Mouse (Mus musculus): Measurements from ENCODE around the gene Txn2. TPM values are rescaled to one million over a fixed set of nuclear protein-coding genes. Genes with fewer than 3 reads are reported as not detected.

Txn2 gene
- polyA plus RNA-seq, 1 experiment from 2014 or later: 291 TPM

- Histone ChIP-seq H3K27me3 (ENCODE audit: low read depth, poor library complexity, severe bottlenecking) (peaks cover 43% of the 10 kb centered on the region), H3K4me3 (peak overlapping the region; percentile 66), H3K36me3 (peaks cover 43% of the 10 kb centered on the region), H3K27ac (replicated peaks) (peak overlapping the region; percentile 80), H3K9me3 (replicated peaks) (no peaks in the 10 kb centered on the region), H3K4me1 (peaks cover 29% of the 10 kb centered on the region)
- 11% methylated on average over 52 of the region's 52 CpGs for WGBS
- DNase-seq (ENCODE audit: low spot score): peak; percentile 36
Measured at GRCm38 (mm10) chr15:77955440-77956403, 26.9 kb upstream of the Txn2 start.

GRCm38 (mm10) chr15:77954362-77954761 is 25.6 kb upstream of the Txn2 start:
- no peak overlapping the region for H3K4me3 ChIP-seq
- WGBS: 94% methylated on average over 2 of the region's 2 CpGs
- H3K9me3 ChIP-seq (replicated peaks): no peaks in the 10 kb centered on the region
- peaks cover 43% of the 10 kb centered on the region for H3K27me3 ChIP-seq (ENCODE audit: low read depth, poor library complexity, severe bottlenecking)
- no peak for DNase-seq (ENCODE audit: low spot score)
- no peak overlapping the region for H3K27ac ChIP-seq (replicated peaks)
- peaks cover 29% of the 10 kb centered on the region for H3K36me3 ChIP-seq
- peaks cover 29% of the 10 kb centered on the region for H3K4me1 ChIP-seq

- H3K36me3 ChIP-seq: peaks cover 26% of the 10 kb centered on the region
- H3K4me1 ChIP-seq: peaks cover 29% of the 10 kb centered on the region
- H3K9me3 ChIP-seq (replicated peaks): no peaks in the 10 kb centered on the region
- H3K27ac ChIP-seq (replicated peaks): no peak overlapping the region
- H3K27me3 ChIP-seq (ENCODE audit: low read depth, poor library complexity, severe bottlenecking): peaks cover 38% of the 10 kb centered on the region
- 89% methylated on average over 3 of the region's 3 CpGs for WGBS
- no peak for DNase-seq (ENCODE audit: low spot score)
- no peak overlapping the region for H3K4me3 ChIP-seq
Measured at GRCm38 (mm10) chr15:77952921-77953320, 24.1 kb upstream of the Txn2 start.

- no peak for DNase-seq (ENCODE audit: low spot score)
- WGBS: 93% methylated on average over 7 of the region's 7 CpGs
- H3K27me3 ChIP-seq (ENCODE audit: low read depth, poor library complexity, severe bottlenecking): peaks cover 6% of the 10 kb centered on the region; the same call in 1 of the 2 replicates
- H3K27ac ChIP-seq (replicated peaks): no peak overlapping the region
- peaks cover 57% of the 10 kb centered on the region for H3K36me3 ChIP-seq
- H3K4me3 ChIP-seq: no peak overlapping the region
- H3K9me3 ChIP-seq (replicated peaks): no peaks in the 10 kb centered on the region
- H3K4me1 ChIP-seq: peaks cover 3% of the 10 kb centered on the region; the same call in 1 of the 2 replicates
Measured at GRCm38 (mm10) chr15:77949061-77949460, 20.3 kb upstream of the Txn2 start.

GRCm38 (mm10) chr15:77945711-77946110 is 16.9 kb upstream of the Txn2 start:
- Histone ChIP-seq H3K4me3 (no peak overlapping the region), H3K9me3 (replicated peaks) (no peaks in the 10 kb centered on the region), H3K27me3 (ENCODE audit: low read depth, poor library complexity, severe bottlenecking) (no peaks in the 10 kb centered on the region), H3K4me1 (no peaks in the 10 kb centered on the region), H3K27ac (replicated peaks) (no peak overlapping the region), H3K36me3 (peaks cover 66% of the 10 kb centered on the region)
- no peak for DNase-seq (ENCODE audit: low spot score)
- WGBS: 87% methylated on average over 4 of the region's 4 CpGs

GRCm38 (mm10) chr15:77941563-77941962 is 12.8 kb upstream of the Txn2 start:
- H3K9me3 ChIP-seq (replicated peaks): no peaks in the 10 kb centered on the region
- no peak for DNase-seq (ENCODE audit: low spot score)
- H3K27ac ChIP-seq (replicated peaks): no peak overlapping the region
- WGBS: 84% methylated on average over 3 of the region's 3 CpGs
- H3K27me3 ChIP-seq (ENCODE audit: low read depth, poor library complexity, severe bottlenecking): no peaks in the 10 kb centered on the region
- H3K36me3 ChIP-seq: peaks cover 42% of the 10 kb centered on the region
- H3K4me1 ChIP-seq: no peaks in the 10 kb centered on the region
- H3K4me3 ChIP-seq: no peak overlapping the region

- Histone ChIP-seq H3K9me3 (replicated peaks) (no peaks in the 10 kb centered on the region), H3K4me3 (no peak overlapping the region), H3K36me3 (peaks cover 19% of the 10 kb centered on the region), H3K27me3 (ENCODE audit: low read depth, poor library complexity, severe bottlenecking) (peaks cover 11% of the 10 kb centered on the region; the same call in 1 of the 2 replicates), H3K4me1 (peaks cover 8% of the 10 kb centered on the region), H3K27ac (replicated peaks) (no peak overlapping the region)
- WGBS: 81% methylated on average over 5 of the region's 5 CpGs
- no peak for DNase-seq (ENCODE audit: low spot score)
Measured at GRCm38 (mm10) chr15:77938516-77938915, 9.7 kb upstream of the Txn2 start.

- Histone ChIP-seq H3K27me3 (ENCODE audit: low read depth, poor library complexity, severe bottlenecking) (peaks cover 11% of the 10 kb centered on the region; the same call in 1 of the 2 replicates), H3K4me1 (peaks cover 8% of the 10 kb centered on the region), H3K4me3 (no peak overlapping the region), H3K9me3 (replicated peaks) (no peaks in the 10 kb centered on the region), H3K27ac (replicated peaks) (no peak overlapping the region), H3K36me3 (no peaks in the 10 kb centered on the region)
- 84% methylated on average over 14 of the region's 14 CpGs for WGBS
- DNase-seq (ENCODE audit: low spot score): no peak
Measured at GRCm38 (mm10) chr15:77935673-77936375, 7.0 kb upstream of the Txn2 start.

GRCm38 (mm10) chr15:77934968-77935367 is 6.2 kb upstream of the Txn2 start:
- H3K9me3 ChIP-seq (replicated peaks): no peaks in the 10 kb centered on the region
- no peak overlapping the region for H3K4me3 ChIP-seq
- 75% methylated on average over 5 of the region's 5 CpGs for WGBS
- no peaks in the 10 kb centered on the region for H3K36me3 ChIP-seq
- no peak for DNase-seq (ENCODE audit: low spot score)
- peaks cover 11% of the 10 kb centered on the region for H3K4me1 ChIP-seq
- H3K27me3 ChIP-seq (ENCODE audit: low read depth, poor library complexity, severe bottlenecking): peaks cover 11% of the 10 kb centered on the region; the same call in 1 of the 2 replicates
- H3K27ac ChIP-seq (replicated peaks): no peak overlapping the region

GRCm38 (mm10) chr15:77934326-77934725 is 5.5 kb upstream of the Txn2 start:
- Histone ChIP-seq H3K9me3 (replicated peaks) (no peaks in the 10 kb centered on the region), H3K4me3 (no peak overlapping the region), H3K36me3 (no peaks in the 10 kb centered on the region), H3K4me1 (peaks cover 17% of the 10 kb centered on the region), H3K27ac (replicated peaks) (no peak overlapping the region), H3K27me3 (ENCODE audit: low read depth, poor library complexity, severe bottlenecking) (peaks cover 11% of the 10 kb centered on the region; the same call in 1 of the 2 replicates)
- 76% methylated on average over 11 of the region's 11 CpGs for WGBS
- no peak for DNase-seq (ENCODE audit: low spot score)

GRCm38 (mm10) chr15:77933770-77934169 is 5.0 kb upstream of the Txn2 start:
- Histone ChIP-seq H3K4me1 (peaks cover 19% of the 10 kb centered on the region), H3K4me3 (peak overlapping the region; percentile 31), H3K36me3 (no peaks in the 10 kb centered on the region), H3K27me3 (ENCODE audit: low read depth, poor library complexity, severe bottlenecking) (peaks cover 11% of the 10 kb centered on the region; the same call in 1 of the 2 replicates), H3K27ac (replicated peaks) (0 out of 2 replicates have a peak overlapping the region, but pooled peaks have one; percentile 47), H3K9me3 (replicated peaks) (no peaks in the 10 kb centered on the region)
- peak; percentile 93 for DNase-seq (ENCODE audit: low spot score)
- WGBS: under 1% methylated on average over 14 of the region's 14 CpGs

GRCm38 (mm10) chr15:77933222-77933621 is 4.4 kb upstream of the Txn2 start:
- no peak overlapping the region for H3K4me3 ChIP-seq
- no peak for DNase-seq (ENCODE audit: low spot score)
- WGBS: 82% methylated on average over 3 of the region's 3 CpGs
- H3K27ac ChIP-seq (replicated peaks): 0 out of 2 replicates have a peak overlapping the region, but pooled peaks have one; percentile 47
- H3K4me1 ChIP-seq: peaks cover 20% of the 10 kb centered on the region
- peaks cover 11% of the 10 kb centered on the region; the same call in 1 of the 2 replicates for H3K27me3 ChIP-seq (ENCODE audit: low read depth, poor library complexity, severe bottlenecking)
- no peaks in the 10 kb centered on the region for H3K36me3 ChIP-seq
- H3K9me3 ChIP-seq (replicated peaks): no peaks in the 10 kb centered on the region

Measured in midbrain, embryonic 10.5 days (tissue).